Mouse (Mus musculus) cortical plate, adult 2 months (tissue): ENCODE results near the gene Myl12a.

Experiments used
- CTCF ChIP-seq: fragments of 200-500 bp; IDR thresholded peaks from 2 replicates; pipeline ENCODE4 v1.5.1; 2011; ENCODE audit warnings: mild to moderate bottlenecking, control low read depth, low read length; ENCODE audit not compliant: insufficient read depth; ENCODE audit errors: extremely low read depth
- POLR2A ChIP-seq: fragments of 200-500 bp; IDR thresholded peaks from 2 replicates; pipeline ENCODE4 v1.6.1; 2011; ENCODE audit warnings: mild to moderate bottlenecking, low read length, control low read depth; ENCODE audit not compliant: insufficient read depth; ENCODE audit errors: extremely low read depth

- TF ChIP-seq CTCF (no peak), POLR2A (no peak)
Measured at GRCm38 (mm10) chr17:70992662-70993061, 10.0 kb downstream of the Myl12a start.
